Mouse (Mus musculus): ENCODE results near the gene Ing5.

DNA sequence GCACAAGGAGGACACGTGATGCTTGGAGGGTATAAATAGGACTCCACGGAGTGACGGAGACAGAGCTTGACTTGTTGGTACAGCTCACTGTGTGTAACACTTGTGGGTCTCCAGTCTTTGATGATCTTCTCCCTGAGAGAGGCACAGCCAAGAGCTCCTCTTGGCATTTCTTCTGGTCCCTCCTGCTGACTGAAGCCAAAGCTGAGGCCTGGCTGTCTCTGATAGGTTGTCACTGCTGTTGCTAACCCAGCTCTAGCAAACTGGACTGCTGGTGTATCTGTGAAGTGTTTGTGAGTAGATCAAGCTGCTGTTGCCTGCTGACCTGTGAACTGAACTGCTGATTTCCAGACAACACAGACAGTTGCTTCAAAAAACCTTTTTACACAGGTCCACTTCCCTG lies 33.9 kb upstream of the Ing5 start:
- no peak for TF ChIP-seq CTCF (conservative IDR thresholded peaks at IDR 0.05; ENCODE audit: low read length)
- TF ChIP-seq POU5F1 (IDR thresholded peaks at IDR 0.05; ENCODE audit: borderline replicate concordance, low read length): no peak
- TF ChIP-seq NANOG (IDR thresholded peaks at IDR 0.05; ENCODE audit: borderline replicate concordance, low read length): no peak
